Mouse (Mus musculus): ENCODE measurements around the gene Rgr. TPM values are rescaled to one million over a fixed set of nuclear protein-coding genes. Genes with fewer than 3 reads are reported as not detected.

Gene Rgr
- polyA plus RNA-seq, 1 experiment from 2014 or later, result not detected

- H3K36me3 ChIP-seq (ENCODE audit: control insufficient read depth, insufficient read depth, low read length), result no peaks in the 10 kb centered on the region
- ATAC-seq (ENCODE audit: insufficient number of reproducible peaks, insufficient read depth, low FRiP score, low read depth), result no peak
- no peak overlapping the region for H3K4me3 ChIP-seq (ENCODE audit: low read depth, low read length)
- H3K4me2 ChIP-seq (replicated peaks; ENCODE audit: low read depth, low read length), result no peak overlapping the region
- 52% methylated on average over 2 of the region's 2 CpGs for WGBS
- H3K9ac ChIP-seq (replicated peaks; ENCODE audit: low read depth, low read length), result no peak overlapping the region
- H3K27ac ChIP-seq (ENCODE audit: low read length), result no peak overlapping the region
- no peaks in the 10 kb centered on the region for H3K9me3 ChIP-seq (ENCODE audit: control insufficient read depth, low read depth, low read length)
- H3K4me1 ChIP-seq (ENCODE audit: control insufficient read depth, insufficient read depth, low read length), result no peaks in the 10 kb centered on the region
- no peaks in the 10 kb centered on the region for H3K27me3 ChIP-seq (ENCODE audit: control insufficient read depth, insufficient read depth, low read length)
These were observed 17.9 kb upstream of the Rgr start for GRCm38 (mm10) chr14:37066636-37067035.

- H3K27me3 ChIP-seq (ENCODE audit: control insufficient read depth, insufficient read depth, low read length), result no peaks in the 10 kb centered on the region
- H3K4me1 ChIP-seq (ENCODE audit: control insufficient read depth, insufficient read depth, low read length), result no peaks in the 10 kb centered on the region
- no peak overlapping the region for H3K9ac ChIP-seq (replicated peaks; ENCODE audit: low read depth, low read length)
- H3K9me3 ChIP-seq (ENCODE audit: control insufficient read depth, low read depth, low read length), result no peaks in the 10 kb centered on the region
- no peak overlapping the region for H3K4me2 ChIP-seq (replicated peaks; ENCODE audit: low read depth, low read length)
- WGBS, result 49% methylated on average over 2 of the region's 2 CpGs
- no peaks in the 10 kb centered on the region for H3K36me3 ChIP-seq (ENCODE audit: control insufficient read depth, insufficient read depth, low read length)
- ATAC-seq (ENCODE audit: insufficient number of reproducible peaks, insufficient read depth, low FRiP score, low read depth), result no peak
- no peak overlapping the region for H3K27ac ChIP-seq (ENCODE audit: low read length)
- no peak overlapping the region for H3K4me3 ChIP-seq (ENCODE audit: low read depth, low read length)
These were observed 16.1 kb upstream of the Rgr start for GRCm38 (mm10) chr14:37064849-37065248.

GRCm38 (mm10) chr14:37034432-37034831, 14.3 kb downstream of the Rgr start:
- Histone ChIP-seq H3K9ac (replicated peaks; ENCODE audit: low read depth, low read length) (no peak overlapping the region), H3K27me3 (ENCODE audit: control insufficient read depth, insufficient read depth, low read length) (no peaks in the 10 kb centered on the region), H3K9me3 (ENCODE audit: control insufficient read depth, low read depth, low read length) (no peaks in the 10 kb centered on the region), H3K4me1 (ENCODE audit: control insufficient read depth, insufficient read depth, low read length) (no peaks in the 10 kb centered on the region), H3K4me3 (ENCODE audit: low read depth, low read length) (no peak overlapping the region), H3K36me3 (ENCODE audit: control insufficient read depth, insufficient read depth, low read length) (no peaks in the 10 kb centered on the region), H3K27ac (ENCODE audit: low read length) (no peak overlapping the region), H3K4me2 (replicated peaks; ENCODE audit: low read depth, low read length) (no peak overlapping the region)
- no peak for ATAC-seq (ENCODE audit: insufficient number of reproducible peaks, insufficient read depth, low FRiP score, low read depth)
- WGBS, result 51% methylated on average over 5 of the region's 5 CpGs

GRCm38 (mm10) chr14:37033241-37033640, 15.5 kb downstream of the Rgr start:
- H3K36me3 ChIP-seq (ENCODE audit: control insufficient read depth, insufficient read depth, low read length), result no peaks in the 10 kb centered on the region
- H3K27me3 ChIP-seq (ENCODE audit: control insufficient read depth, insufficient read depth, low read length), result no peaks in the 10 kb centered on the region
- H3K4me3 ChIP-seq (ENCODE audit: low read depth, low read length), result no peak overlapping the region
- H3K4me1 ChIP-seq (ENCODE audit: control insufficient read depth, insufficient read depth, low read length), result no peaks in the 10 kb centered on the region
- no peaks in the 10 kb centered on the region for H3K9me3 ChIP-seq (ENCODE audit: control insufficient read depth, low read depth, low read length)
- no peak overlapping the region for H3K27ac ChIP-seq (ENCODE audit: low read length)
- 17% methylated on average over 7 of the region's 7 CpGs for WGBS
- H3K9ac ChIP-seq (replicated peaks; ENCODE audit: low read depth, low read length), result no peak overlapping the region
- ATAC-seq (ENCODE audit: insufficient number of reproducible peaks, insufficient read depth, low FRiP score, low read depth), result no peak
- H3K4me2 ChIP-seq (replicated peaks; ENCODE audit: low read depth, low read length), result no peak overlapping the region

GRCm38 (mm10) chr14:37032481-37033104, 16.2 kb downstream of the Rgr start:
- no peaks in the 10 kb centered on the region for H3K4me1 ChIP-seq (ENCODE audit: control insufficient read depth, insufficient read depth, low read length)
- H3K9me3 ChIP-seq (ENCODE audit: control insufficient read depth, low read depth, low read length), result no peaks in the 10 kb centered on the region
- H3K27me3 ChIP-seq (ENCODE audit: control insufficient read depth, insufficient read depth, low read length), result no peaks in the 10 kb centered on the region
- H3K4me2 ChIP-seq (replicated peaks; ENCODE audit: low read depth, low read length), result no peak overlapping the region
- ATAC-seq (ENCODE audit: insufficient number of reproducible peaks, insufficient read depth, low FRiP score, low read depth), result 0 out of 2 replicates have a peak, but pooled peaks have one; percentile 42
- H3K4me3 ChIP-seq (ENCODE audit: low read depth, low read length), result no peak overlapping the region
- no peak overlapping the region for H3K27ac ChIP-seq (ENCODE audit: low read length)
- WGBS, result 60% methylated on average over 11 of the region's 11 CpGs
- no peak overlapping the region for H3K9ac ChIP-seq (replicated peaks; ENCODE audit: low read depth, low read length)
- no peaks in the 10 kb centered on the region for H3K36me3 ChIP-seq (ENCODE audit: control insufficient read depth, insufficient read depth, low read length)

GRCm38 (mm10) chr14:37028555-37028954, 20.2 kb downstream of the Rgr start:
- 89% methylated on average over 3 of the region's 3 CpGs for WGBS
- Histone ChIP-seq H3K9me3 (ENCODE audit: control insufficient read depth, low read depth, low read length) (no peaks in the 10 kb centered on the region), H3K27ac (ENCODE audit: low read length) (no peak overlapping the region), H3K36me3 (ENCODE audit: control insufficient read depth, insufficient read depth, low read length) (no peaks in the 10 kb centered on the region), H3K4me1 (ENCODE audit: control insufficient read depth, insufficient read depth, low read length) (no peaks in the 10 kb centered on the region), H3K4me2 (replicated peaks; ENCODE audit: low read depth, low read length) (no peak overlapping the region), H3K27me3 (ENCODE audit: control insufficient read depth, insufficient read depth, low read length) (no peaks in the 10 kb centered on the region), H3K9ac (replicated peaks; ENCODE audit: low read depth, low read length) (no peak overlapping the region), H3K4me3 (ENCODE audit: low read depth, low read length) (no peak overlapping the region)
- no peak for ATAC-seq (ENCODE audit: insufficient number of reproducible peaks, insufficient read depth, low FRiP score, low read depth)

GRCm38 (mm10) chr14:37027951-37028350, 20.8 kb downstream of the Rgr start:
- H3K9me3 ChIP-seq (ENCODE audit: control insufficient read depth, low read depth, low read length), result no peaks in the 10 kb centered on the region
- H3K4me1 ChIP-seq (ENCODE audit: control insufficient read depth, insufficient read depth, low read length), result no peaks in the 10 kb centered on the region
- no peak overlapping the region for H3K27ac ChIP-seq (ENCODE audit: low read length)
- no peaks in the 10 kb centered on the region for H3K36me3 ChIP-seq (ENCODE audit: control insufficient read depth, insufficient read depth, low read length)
- H3K27me3 ChIP-seq (ENCODE audit: control insufficient read depth, insufficient read depth, low read length), result no peaks in the 10 kb centered on the region
- ATAC-seq (ENCODE audit: insufficient number of reproducible peaks, insufficient read depth, low FRiP score, low read depth), result no peak
- H3K9ac ChIP-seq (replicated peaks; ENCODE audit: low read depth, low read length), result no peak overlapping the region
- 92% methylated on average over 3 of the region's 3 CpGs for WGBS
- H3K4me2 ChIP-seq (replicated peaks; ENCODE audit: low read depth, low read length), result no peak overlapping the region
- H3K4me3 ChIP-seq (ENCODE audit: low read depth, low read length), result no peak overlapping the region

GRCm38 (mm10) chr14:37027248-37027933, 21.4 kb downstream of the Rgr start:
- 63% methylated on average over 4 of the region's 4 CpGs for WGBS
- no peaks in the 10 kb centered on the region for H3K36me3 ChIP-seq (ENCODE audit: control insufficient read depth, insufficient read depth, low read length)
- no peak for ATAC-seq (ENCODE audit: insufficient number of reproducible peaks, insufficient read depth, low FRiP score, low read depth)
- no peaks in the 10 kb centered on the region for H3K27me3 ChIP-seq (ENCODE audit: control insufficient read depth, insufficient read depth, low read length)
- H3K9ac ChIP-seq (replicated peaks; ENCODE audit: low read depth, low read length), result no peak overlapping the region
- no peaks in the 10 kb centered on the region for H3K9me3 ChIP-seq (ENCODE audit: control insufficient read depth, low read depth, low read length)
- H3K27ac ChIP-seq (ENCODE audit: low read length), result no peak overlapping the region
- H3K4me3 ChIP-seq (ENCODE audit: low read depth, low read length), result no peak overlapping the region
- no peaks in the 10 kb centered on the region for H3K4me1 ChIP-seq (ENCODE audit: control insufficient read depth, insufficient read depth, low read length)
- no peak overlapping the region for H3K4me2 ChIP-seq (replicated peaks; ENCODE audit: low read depth, low read length)

Data from stomach, embryonic 14.5 days (tissue).